Mouse (Mus musculus) subcutaneous adipose tissue, adult 2 months (tissue): ENCODE results near the gene Ccn5. TPM values are rescaled to one million over a fixed set of nuclear protein-coding genes. Genes with fewer than 3 reads are reported as not detected.

Experiments used
- polyA plus RNA-seq: library from polyadenylated mRNA; depleted of rRNA; stranded (reverse); fragments of >200 nt; gene quantifications from 2 replicates; pipeline ENCODE4 v1.2.3, GENCODE M21; 2012; ENCODE audit warnings: low replicate concordance; rRNA removed

The Ccn5 gene
- 6.9 and 7.5 TPM in 2 replicates for polyA plus RNA-seq

DNA sequence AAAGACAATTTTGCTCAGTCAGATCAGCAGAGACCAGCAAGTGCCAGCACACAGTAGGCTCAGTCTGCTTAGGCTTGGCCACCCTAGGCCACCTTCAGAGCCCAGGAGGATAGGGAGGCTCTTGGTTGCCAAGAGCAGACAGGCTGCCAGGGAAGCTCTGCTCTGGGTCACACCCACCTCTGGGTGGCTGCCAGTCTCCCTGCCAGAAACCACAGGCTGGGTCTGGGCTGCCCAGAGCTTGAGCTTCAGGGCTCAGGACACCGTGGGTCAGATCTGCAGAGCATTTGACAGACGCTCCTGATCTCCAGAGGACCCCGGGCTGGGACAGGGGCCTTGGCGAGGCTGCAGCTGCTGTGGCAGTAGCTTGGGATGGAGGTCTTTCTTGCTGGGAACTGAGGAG, at the start of gene Ccn5:
TSS of gene Ccn5 (plus strand) at position 255 of the 400 bp plus-strand sequence.

DNA sequence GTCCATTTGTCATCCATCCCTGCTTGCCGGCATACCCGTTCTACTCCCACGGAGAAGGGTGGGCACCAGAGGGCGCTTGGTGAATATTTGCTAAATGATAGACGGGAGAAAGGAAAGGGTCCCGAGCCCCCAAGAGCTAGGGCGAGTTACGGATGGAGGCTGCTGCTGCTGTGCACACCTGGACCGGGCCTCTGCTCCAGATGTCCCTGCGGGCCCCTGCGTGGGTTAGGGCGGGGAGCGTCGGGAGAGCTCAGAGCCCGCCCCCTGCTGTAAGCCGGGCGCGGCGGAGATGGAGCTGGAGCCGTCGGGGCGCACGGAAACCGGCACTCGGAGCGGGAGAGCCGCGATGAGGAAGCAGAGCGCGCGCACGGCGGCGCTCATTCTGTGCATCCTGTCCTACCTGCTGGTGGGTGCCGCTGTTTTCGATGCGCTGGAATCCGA, 32.8 kb downstream of the Ccn5 start, which contains the start of gene Kcnk15:
TSS of gene Kcnk15 (plus strand) at position 191 of the 441 bp plus-strand sequence.

Other genes with a start within 250 kb of the Ccn5 start
- gene Ttpal, start 218.5 kb upstream of the Ccn5 start, polyA plus RNA-seq: 17.8 and 23.6 TPM in 2 replicates
- 294 and 371 TPM in 2 replicates for gene Serinc3, start 175.7 kb upstream of the Ccn5 start, polyA plus RNA-seq
- gene Pkig, start 162.5 kb upstream of the Ccn5 start, polyA plus RNA-seq: 67.4 and 85.8 TPM in 2 replicates
- gene Ada, start 70.6 kb upstream of the Ccn5 start, polyA plus RNA-seq: 2.7 and 4.9 TPM in 2 replicates
- gene Kcnk15, start 32.8 kb downstream of the Ccn5 start, polyA plus RNA-seq: not detected in 2 replicates
- gene Rims4, start 97.8 kb downstream of the Ccn5 start, polyA plus RNA-seq: 1.1 and 3.0 TPM in 2 replicates
- 86.0 and 232 TPM in 2 replicates for gene Ywhab, start 174.1 kb downstream of the Ccn5 start, polyA plus RNA-seq
- gene Pabpc1l, start 204.6 kb downstream of the Ccn5 start, polyA plus RNA-seq: 1.1 and 3.3 TPM in 2 replicates
- gene Stk4, start 249.5 kb downstream of the Ccn5 start, polyA plus RNA-seq: 11.5 and 16.5 TPM in 2 replicates